Mouse (Mus musculus): ENCODE data around the gene Pafah1b2. TPM values are rescaled to one million over a fixed set of nuclear protein-coding genes. Genes with fewer than 3 reads are reported as not detected.

Pafah1b2 gene
- total and polyA plus RNA-seq, 3 experiments: 17.1 to 49.0 (median 46.0) TPM

DNA sequence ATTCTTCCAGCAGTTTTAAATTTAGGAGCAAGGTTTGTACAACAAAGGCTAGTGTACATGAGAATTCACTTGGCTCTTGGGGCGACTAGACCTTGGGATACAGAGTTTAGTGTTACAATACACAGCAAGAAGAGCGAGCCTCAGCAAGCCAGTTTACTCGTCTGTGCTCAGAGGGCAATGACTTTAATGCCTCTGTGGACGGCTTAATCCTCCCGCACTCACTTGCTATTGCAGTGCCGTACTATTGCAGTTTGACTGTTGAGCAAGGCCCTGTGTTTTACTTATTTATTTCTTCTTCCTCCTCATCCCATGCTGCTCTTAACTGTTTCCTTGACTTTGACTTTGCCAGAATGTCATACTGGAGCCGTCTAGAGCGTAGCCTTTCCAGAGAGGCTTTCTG is 37.7 kb upstream of the Pafah1b2 start:
- peak overlapping the region; percentile 13; the same call in 1 of the 2 replicates for H3K27ac ChIP-seq
- H3K36me3 ChIP-seq (ENCODE audit: control insufficient read depth, insufficient read depth, low read length): peaks cover 4% of the 10 kb centered on the region; the same call in 1 of the 2 replicates
- intact Hi-C loops (cut with DNase I): loop anchor here (5.0 kb wide), 1 partner anchor 788 kb away; no protein-coding TSS in a partner anchor
- H3K4me1 ChIP-seq (ENCODE audit: control insufficient read depth, insufficient read depth, low read length): peaks cover 13% of the 10 kb centered on the region
- no peaks in the 10 kb centered on the region for H3K27me3 ChIP-seq (ENCODE audit: control insufficient read depth, insufficient read depth, low read length)
- peaks cover 4% of the 10 kb centered on the region for H3K79me2 ChIP-seq (replicated peaks; ENCODE audit: control insufficient read depth, insufficient read depth, low read length)
- H3K9ac ChIP-seq (ENCODE audit: low read depth, low read length): no peak overlapping the region
- 72% methylated on average over 8 of the region's 8 CpGs for WGBS
- no peak overlapping the region for H3K4me3 ChIP-seq
- TF ChIP-seq EP300 (IDR thresholded peaks at IDR 0.05; ENCODE audit: insufficient read depth, low read depth, low read length) (no peak), POLR2A (IDR thresholded peaks at IDR 0.05; ENCODE audit: insufficient read depth, low read depth, low read length) (no peak), CTCF (IDR thresholded peaks at IDR 0.05) (no peak)
- no peak for DNase-seq

DNA sequence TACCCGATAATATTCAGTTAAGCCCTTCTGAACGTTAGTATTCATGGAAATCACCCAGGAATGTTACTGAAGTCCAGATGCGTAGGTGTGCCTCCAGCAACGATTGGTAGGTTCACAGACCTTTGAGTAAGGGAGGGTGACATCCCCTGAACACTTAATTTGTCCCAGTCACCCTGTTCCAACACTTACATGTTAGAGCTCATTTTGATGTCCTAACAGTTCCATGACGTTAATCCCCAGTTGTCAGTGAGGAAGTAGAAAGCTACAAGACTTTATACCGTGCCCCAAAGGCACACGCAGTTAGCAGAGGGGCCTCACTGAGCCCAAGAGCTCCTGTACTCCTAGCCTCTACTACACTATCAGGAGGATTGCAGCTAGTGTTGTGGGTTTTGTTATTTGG is 37.0 kb upstream of the Pafah1b2 start:
- 65% methylated on average over 7 of the region's 7 CpGs for WGBS
- peaks cover 2% of the 10 kb centered on the region; the same call in 1 of the 2 replicates for H3K36me3 ChIP-seq (ENCODE audit: control insufficient read depth, insufficient read depth, low read length)
- intact Hi-C loops (cut with DNase I): no loop called here
- peaks cover 13% of the 10 kb centered on the region for H3K4me1 ChIP-seq (ENCODE audit: control insufficient read depth, insufficient read depth, low read length)
- H3K4me3 ChIP-seq: no peak overlapping the region
- no peak overlapping the region for H3K27ac ChIP-seq
- DNase-seq: no peak
- no peak overlapping the region for H3K9ac ChIP-seq (ENCODE audit: low read depth, low read length)
- no peaks in the 10 kb centered on the region for H3K27me3 ChIP-seq (ENCODE audit: control insufficient read depth, insufficient read depth, low read length)
- no peak for TF ChIP-seq CTCF (IDR thresholded peaks at IDR 0.05)
- no peak for TF ChIP-seq POLR2A (IDR thresholded peaks at IDR 0.05; ENCODE audit: insufficient read depth, low read depth, low read length)
- no peak for TF ChIP-seq EP300 (IDR thresholded peaks at IDR 0.05; ENCODE audit: insufficient read depth, low read depth, low read length)
- peaks cover 4% of the 10 kb centered on the region for H3K79me2 ChIP-seq (replicated peaks; ENCODE audit: control insufficient read depth, insufficient read depth, low read length)

DNA sequence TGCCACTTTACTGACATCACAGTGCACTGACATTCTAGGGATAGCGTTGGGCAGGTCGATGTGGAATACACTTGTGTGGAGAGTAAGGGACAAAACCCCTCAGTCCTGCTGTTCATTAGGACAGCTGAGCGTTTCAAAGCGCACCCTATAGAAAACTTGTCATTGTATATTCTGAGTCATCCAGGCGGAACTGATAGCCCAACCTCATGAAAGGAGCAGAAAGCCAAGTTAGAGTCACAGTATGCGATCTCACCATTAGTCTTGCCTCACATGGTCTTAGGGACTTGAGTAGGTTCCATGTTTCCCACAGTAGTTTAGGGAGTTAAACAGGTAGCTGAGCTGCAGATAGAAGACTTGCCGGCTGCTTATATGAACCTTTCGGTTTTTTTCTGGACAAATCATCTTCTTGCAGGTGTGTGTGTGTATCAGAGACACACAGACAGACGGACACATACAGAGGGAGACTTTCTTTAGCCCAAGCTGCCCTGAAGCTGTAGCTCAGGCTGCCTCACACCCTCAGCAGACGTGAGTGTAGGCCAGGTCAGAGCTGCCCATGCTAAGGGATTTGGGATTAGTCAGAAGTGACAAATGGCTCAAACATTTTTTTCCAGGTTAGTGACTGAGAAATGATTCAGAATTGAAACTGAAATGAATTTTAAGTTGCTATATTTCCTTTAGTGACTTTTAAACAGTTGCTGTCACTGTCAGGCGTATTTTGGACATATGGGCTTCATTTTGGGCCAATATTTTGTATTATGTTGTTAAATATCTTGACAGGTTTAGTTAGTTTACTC is 34.4 kb upstream of the Pafah1b2 start:
- H3K36me3 ChIP-seq (ENCODE audit: control insufficient read depth, insufficient read depth, low read length): peaks cover 2% of the 10 kb centered on the region; the same call in 1 of the 2 replicates
- 85% methylated on average over 11 of the region's 11 CpGs for WGBS
- no peaks in the 10 kb centered on the region for H3K27me3 ChIP-seq (ENCODE audit: control insufficient read depth, insufficient read depth, low read length)
- no peak overlapping the region for H3K9ac ChIP-seq (ENCODE audit: low read depth, low read length)
- intact Hi-C loops (cut with DNase I): no loop called here
- no peak for TF ChIP-seq CTCF (IDR thresholded peaks at IDR 0.05)
- TF ChIP-seq POLR2A (IDR thresholded peaks at IDR 0.05; ENCODE audit: insufficient read depth, low read depth, low read length): no peak
- no peak for TF ChIP-seq EP300 (IDR thresholded peaks at IDR 0.05; ENCODE audit: insufficient read depth, low read depth, low read length)
- DNase-seq: no peak
- H3K4me3 ChIP-seq: no peak overlapping the region
- peaks cover 7% of the 10 kb centered on the region for H3K4me1 ChIP-seq (ENCODE audit: control insufficient read depth, insufficient read depth, low read length)
- H3K79me2 ChIP-seq (replicated peaks; ENCODE audit: control insufficient read depth, insufficient read depth, low read length): peaks cover 4% of the 10 kb centered on the region
- H3K27ac ChIP-seq: no peak overlapping the region

DNA sequence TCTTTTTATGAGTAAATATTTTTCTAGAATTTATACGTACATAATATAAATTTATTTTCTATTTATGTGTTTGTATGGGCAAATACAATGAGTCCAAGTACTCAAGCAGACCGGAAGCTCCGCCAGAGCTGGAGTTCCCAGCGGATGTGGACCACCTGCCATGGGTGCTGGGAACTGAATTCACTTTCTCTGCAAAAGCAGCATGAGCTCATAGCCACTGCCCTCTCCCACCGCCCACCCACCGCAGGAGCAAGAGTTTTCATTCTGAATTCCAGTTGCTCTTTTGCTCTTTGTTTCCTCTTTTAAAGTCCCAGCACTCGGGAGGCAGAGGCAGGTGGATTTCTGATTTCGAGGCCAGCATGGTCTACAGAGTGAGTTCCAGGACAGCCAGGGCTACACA is 31.1 kb upstream of the Pafah1b2 start:
- TF ChIP-seq POLR2A (IDR thresholded peaks at IDR 0.05; ENCODE audit: insufficient read depth, low read depth, low read length) (no peak), CTCF (IDR thresholded peaks at IDR 0.05) (no peak), EP300 (IDR thresholded peaks at IDR 0.05; ENCODE audit: insufficient read depth, low read depth, low read length) (no peak)

DNA sequence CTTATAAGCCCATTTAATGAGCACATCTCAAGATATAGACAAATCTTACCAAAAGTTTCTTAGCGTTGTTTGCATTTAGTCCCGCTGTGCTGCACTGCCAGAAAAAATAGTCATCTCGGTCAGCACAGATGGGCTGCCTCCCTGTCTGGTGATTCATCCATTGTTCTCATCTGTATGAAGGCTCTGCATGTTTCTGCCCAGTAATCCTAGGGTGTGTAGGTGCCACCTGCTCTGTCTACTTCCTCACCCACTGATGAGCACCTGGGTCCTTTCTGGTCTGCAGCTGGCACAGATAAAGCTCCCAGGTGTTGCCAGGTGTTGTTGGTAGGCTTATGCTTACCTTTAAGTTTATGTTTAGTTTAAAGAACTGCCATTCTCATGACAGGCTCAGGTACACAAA is 29.9 kb upstream of the Pafah1b2 start:
- no peak overlapping the region for H3K27ac ChIP-seq
- H3K79me2 ChIP-seq (replicated peaks; ENCODE audit: control insufficient read depth, insufficient read depth, low read length): peaks cover 6% of the 10 kb centered on the region
- no peaks in the 10 kb centered on the region for H3K36me3 ChIP-seq (ENCODE audit: control insufficient read depth, insufficient read depth, low read length)
- H3K4me3 ChIP-seq: no peak overlapping the region
- no peaks in the 10 kb centered on the region for H3K27me3 ChIP-seq (ENCODE audit: control insufficient read depth, insufficient read depth, low read length)
- H3K4me1 ChIP-seq (ENCODE audit: control insufficient read depth, insufficient read depth, low read length): no peaks in the 10 kb centered on the region
- WGBS: 52% methylated on average over 3 of the region's 3 CpGs
- H3K9ac ChIP-seq (ENCODE audit: low read depth, low read length): no peak overlapping the region
- no peak for DNase-seq
- TF ChIP-seq EP300 (IDR thresholded peaks at IDR 0.05; ENCODE audit: insufficient read depth, low read depth, low read length) (no peak), POLR2A (IDR thresholded peaks at IDR 0.05; ENCODE audit: insufficient read depth, low read depth, low read length) (no peak), CTCF (IDR thresholded peaks at IDR 0.05) (no peak)
- intact Hi-C loops (cut with DNase I): no loop called here

More for the DNA sequence above, 31.1 kb upstream of the Pafah1b2 start:
- H3K27ac ChIP-seq: no peak overlapping the region
- H3K4me1 ChIP-seq (ENCODE audit: control insufficient read depth, insufficient read depth, low read length): no peaks in the 10 kb centered on the region
- intact Hi-C loops (cut with DNase I): no loop called here
- no peak overlapping the region for H3K9ac ChIP-seq (ENCODE audit: low read depth, low read length)
- H3K36me3 ChIP-seq (ENCODE audit: control insufficient read depth, insufficient read depth, low read length): no peaks in the 10 kb centered on the region
- no peak overlapping the region for H3K4me3 ChIP-seq
- no peaks in the 10 kb centered on the region for H3K27me3 ChIP-seq (ENCODE audit: control insufficient read depth, insufficient read depth, low read length)
- peaks cover 3% of the 10 kb centered on the region; the same call in 1 of the 2 replicates for H3K79me2 ChIP-seq (replicated peaks; ENCODE audit: control insufficient read depth, insufficient read depth, low read length)
- 95% methylated on average over 8 of the region's 8 CpGs for WGBS
- DNase-seq: no peak

DNA sequence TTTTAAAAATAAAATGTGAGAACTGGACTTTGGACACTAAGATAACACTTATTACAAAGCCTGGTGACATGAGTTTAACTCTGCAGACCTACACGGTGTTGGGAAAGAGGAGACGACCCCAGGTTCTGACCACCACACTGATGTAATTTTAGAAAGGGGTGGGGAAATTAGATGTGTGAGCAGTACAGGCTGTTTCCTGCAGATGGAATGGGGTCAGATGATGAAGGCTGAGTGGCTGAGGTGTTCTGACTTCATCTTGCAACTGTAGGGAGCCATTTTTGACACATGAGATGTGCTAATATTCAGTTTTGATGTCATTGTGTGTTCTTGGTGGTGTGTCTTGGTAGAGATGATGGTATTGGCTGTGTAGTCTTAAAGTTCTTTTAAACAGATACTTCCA is 28.7 kb upstream of the Pafah1b2 start:
- no peaks in the 10 kb centered on the region for H3K4me1 ChIP-seq (ENCODE audit: control insufficient read depth, insufficient read depth, low read length)
- no peak for DNase-seq
- intact Hi-C loops (cut with DNase I): no loop called here
- H3K36me3 ChIP-seq (ENCODE audit: control insufficient read depth, insufficient read depth, low read length): no peaks in the 10 kb centered on the region
- no peak overlapping the region for H3K27ac ChIP-seq
- H3K27me3 ChIP-seq (ENCODE audit: control insufficient read depth, insufficient read depth, low read length): no peaks in the 10 kb centered on the region
- H3K9ac ChIP-seq (ENCODE audit: low read depth, low read length): no peak overlapping the region
- H3K79me2 ChIP-seq (replicated peaks; ENCODE audit: control insufficient read depth, insufficient read depth, low read length): peaks cover 9% of the 10 kb centered on the region
- 56% methylated on average over 2 of the region's 2 CpGs for WGBS
- H3K4me3 ChIP-seq: no peak overlapping the region
- TF ChIP-seq POLR2A (IDR thresholded peaks at IDR 0.05; ENCODE audit: insufficient read depth, low read depth, low read length) (no peak), EP300 (IDR thresholded peaks at IDR 0.05; ENCODE audit: insufficient read depth, low read depth, low read length) (no peak), CTCF (IDR thresholded peaks at IDR 0.05) (no peak)

Data from heart, adult 2 months (tissue).